Mouse (Mus musculus) intestine, postnatal 0 days (tissue): ENCODE measurements around the gene Crim1. TPM values are rescaled to one million over a fixed set of nuclear protein-coding genes. Genes with fewer than 3 reads are reported as not detected.

ENCODE experiments used
- ATAC-seq: fragments of 200-750 bp; cut with Nextera tagmentation; 2 replicates; pipeline ENCODE4 v1.8.0; 2017; ENCODE audit warnings: mild to moderate bottlenecking, moderate TSS enrichment, moderate library complexity
- H3K27ac ChIP-seq: fragments of 300-500 bp; sonication (generic); 2 replicates; pipeline ENCODE4 v1.5.1; 2014; ENCODE audit warnings: mild to moderate bottlenecking, low read depth, low read length, moderate library complexity
- H3K27me3 ChIP-seq: fragments of 300-500 bp; sonication (generic); replicated peaks from 2 replicates; pipeline ENCODE4 v1.6.1; 2014; ENCODE audit warnings: low read length, mixed read lengths; ENCODE audit not compliant: control insufficient read depth, insufficient read depth
- H3K36me3 ChIP-seq: fragments of 300-500 bp; sonication (generic); 2 replicates; pipeline ENCODE4 v1.6.1; 2014; ENCODE audit warnings: mild to moderate bottlenecking, moderate library complexity; ENCODE audit not compliant: control insufficient read depth, insufficient read depth
- H3K4me1 ChIP-seq: fragments of 300-500 bp; sonication (generic); replicated peaks from 2 replicates; pipeline ENCODE4 v1.6.1; 2014; ENCODE audit warnings: antibody characterized with exemption, low read length, mixed read lengths; ENCODE audit not compliant: control insufficient read depth, insufficient read depth
- H3K4me2 ChIP-seq: fragments of 300-500 bp; sonication (generic); replicated peaks from 2 replicates; pipeline ENCODE4 v1.6.1; 2014; ENCODE audit warnings: low read depth, mild to moderate bottlenecking, moderate library complexity
- H3K4me3 ChIP-seq: fragments of 300-500 bp; sonication (generic); 2 replicates; pipeline ENCODE4 v1.5.1; 2014; ENCODE audit warnings: low read depth, low read length
- H3K9ac ChIP-seq: fragments of 300-500 bp; sonication (generic); 2 replicates; pipeline ENCODE4 v1.6.1; 2014; ENCODE audit warnings: mild to moderate bottlenecking, low read depth, low read length
- H3K9me3 ChIP-seq: fragments of 300-500 bp; sonication (generic); 2 replicates; pipeline ENCODE4 v1.6.1; 2016; ENCODE audit warnings: mixed run types; ENCODE audit not compliant: control insufficient read depth
- CTCF ChIP-seq: sonication (generic); IDR thresholded peaks from 2 replicates; pipeline ENCODE4 v1.5.1; 2016; ENCODE audit warnings: low read depth, mild to moderate bottlenecking, control low read depth, antibody characterized with exemption, moderate library complexity
- WGBS: fragments of 180-500 bp; shearing (Covaris S2); extraction: QIAGEN DNeasy Blood & Tissue Kit; methylation state at CpG from one replicate; pipeline ENCODE4 v1.1.7; 2014; 5-methylcytosine and 5-hydroxymethylcytosine counted together
- polyA plus RNA-seq: library from polyadenylated mRNA; unstranded; fragments of >200 nt; fragmentation: Nextera tagmentation; extraction: Ambion mirVana; gene quantifications from 2 replicates; pipeline ENCODE4 v1.2.1, GENCODE M21; 2015

Crim1 gene
- polyA plus RNA-seq, 1 experiment from 2014 or later, result 7.7 TPM

GRCm38 (mm10) chr17:78361939-78362728 lies 162.1 kb downstream of the Crim1 start:
- no peak for TF ChIP-seq CTCF
- H3K9me3 ChIP-seq, result no peaks in the 10 kb centered on the region
- H3K4me1 ChIP-seq, result no peaks in the 10 kb centered on the region; the same call in 1 of the 2 replicates
- no peak overlapping the region for H3K4me3 ChIP-seq
- peaks cover 9% of the 10 kb centered on the region; the same call in 1 of the 2 replicates for H3K36me3 ChIP-seq
- ATAC-seq, result no peak
- H3K27me3 ChIP-seq, result no peaks in the 10 kb centered on the region
- H3K9ac ChIP-seq, result no peak overlapping the region
- WGBS, result 77% methylated on average over 13 of the region's 13 CpGs
- H3K4me2 ChIP-seq, result no peak overlapping the region; the same call in 1 of the 2 replicates
- no peak overlapping the region for H3K27ac ChIP-seq

- Histone ChIP-seq H3K36me3 (peaks cover 23% of the 10 kb centered on the region; the same call in 1 of the 2 replicates), H3K9ac (no peak overlapping the region), H3K4me3 (no peak overlapping the region), H3K9me3 (no peaks in the 10 kb centered on the region), H3K27ac (no peak overlapping the region), H3K4me1 (no peaks in the 10 kb centered on the region; the same call in 1 of the 2 replicates), H3K27me3 (no peaks in the 10 kb centered on the region), H3K4me2 (no peak overlapping the region)
- ATAC-seq, result no peak
- 90% methylated on average over 23 of the region's 23 CpGs for WGBS
- no peak for TF ChIP-seq CTCF
Measured at GRCm38 (mm10) chr17:78364555-78365302, 164.7 kb downstream of the Crim1 start.

GRCm38 (mm10) chr17:78366070-78366469 lies 166.0 kb downstream of the Crim1 start:
- H3K4me3 ChIP-seq, result no peak overlapping the region
- WGBS, result 77% methylated on average over 7 of the region's 7 CpGs
- H3K4me2 ChIP-seq, result no peak overlapping the region
- H3K27ac ChIP-seq, result no peak overlapping the region
- H3K9ac ChIP-seq, result no peak overlapping the region
- no peaks in the 10 kb centered on the region for H3K27me3 ChIP-seq
- H3K9me3 ChIP-seq, result no peaks in the 10 kb centered on the region
- no peak for TF ChIP-seq CTCF
- ATAC-seq, result no peak
- no peaks in the 10 kb centered on the region; the same call in 1 of the 2 replicates for H3K4me1 ChIP-seq
- H3K36me3 ChIP-seq, result peaks cover 32% of the 10 kb centered on the region; the same call in 1 of the 2 replicates

GRCm38 (mm10) chr17:78368481-78368880 lies 168.4 kb downstream of the Crim1 start:
- WGBS, result 90% methylated on average over 8 of the region's 8 CpGs
- no peak overlapping the region for H3K4me2 ChIP-seq
- no peaks in the 10 kb centered on the region for H3K9me3 ChIP-seq
- ATAC-seq, result no peak
- no peak overlapping the region for H3K4me3 ChIP-seq
- no peaks in the 10 kb centered on the region; the same call in 1 of the 2 replicates for H3K4me1 ChIP-seq
- TF ChIP-seq CTCF, result no peak
- no peak overlapping the region for H3K9ac ChIP-seq
- H3K27ac ChIP-seq, result no peak overlapping the region
- H3K27me3 ChIP-seq, result no peaks in the 10 kb centered on the region
- peaks cover 46% of the 10 kb centered on the region for H3K36me3 ChIP-seq

GRCm38 (mm10) chr17:78370445-78370844 lies 170.4 kb downstream of the Crim1 start:
- H3K9ac ChIP-seq, result no peak overlapping the region
- no peaks in the 10 kb centered on the region for H3K27me3 ChIP-seq
- H3K9me3 ChIP-seq, result no peaks in the 10 kb centered on the region
- H3K4me1 ChIP-seq, result no peaks in the 10 kb centered on the region
- ATAC-seq, result no peak
- 78% methylated on average over 1 of the region's 1 CpGs for WGBS
- no peak overlapping the region for H3K4me2 ChIP-seq
- H3K36me3 ChIP-seq, result peaks cover 50% of the 10 kb centered on the region
- no peak overlapping the region for H3K27ac ChIP-seq
- peak; percentile 75 for TF ChIP-seq CTCF
- no peak overlapping the region for H3K4me3 ChIP-seq

- no peak overlapping the region for H3K4me2 ChIP-seq
- TF ChIP-seq CTCF, result no peak
- no peak overlapping the region for H3K9ac ChIP-seq
- H3K27me3 ChIP-seq, result no peaks in the 10 kb centered on the region
- H3K36me3 ChIP-seq, result peaks cover 49% of the 10 kb centered on the region
- no peak for ATAC-seq
- no peaks in the 10 kb centered on the region for H3K4me1 ChIP-seq
- H3K27ac ChIP-seq, result no peak overlapping the region
- 89% methylated on average over 6 of the region's 6 CpGs for WGBS
- no peaks in the 10 kb centered on the region for H3K9me3 ChIP-seq
- no peak overlapping the region for H3K4me3 ChIP-seq
Measured at GRCm38 (mm10) chr17:78373174-78373573, 173.1 kb downstream of the Crim1 start.
